Comparison of ENCODE assay signal across 24 mouse cellular contexts in genomic region chr13:24578317-24578716, GRCm38 (mm10).
"Had no signal": no experiment of that assay in that cellular context is flagged by ENCODE, and none has a peak within 500 bp of the region (broad histone marks: within the 10 kb centered on the region; RNA-seq: fewer than 3 reads in every experiment).

No protein-coding gene starts in this region.

- H3K9ac ChIP-seq: heart, embryonic 12.5 days; hindbrain, embryonic 12.5 days; hindbrain, embryonic 14.5 days; intestine, embryonic 15.5 days; limb, embryonic 12.5 days had no signal

- H3K4me2 ChIP-seq: heart, embryonic 12.5 days; hindbrain, embryonic 12.5 days; hindbrain, embryonic 14.5 days; intestine, embryonic 15.5 days; limb, embryonic 12.5 days had no signal

- H3K36me3 ChIP-seq: heart, embryonic 10.5 days; heart, embryonic 12.5 days; hindbrain, embryonic 10.5 days; hindbrain, embryonic 12.5 days; intestine, embryonic 15.5 days; limb, embryonic 10.5 days; limb, embryonic 12.5 days had no signal

- H3K27me3 ChIP-seq: heart, embryonic 12.5 days; hindbrain, embryonic 12.5 days; intestine, embryonic 15.5 days had no signal

- ATAC-seq: hindbrain, embryonic 16.5 days; inflammation-experienced regulatory T-cells, adult 6 months; intestine, embryonic 15.5 days; intestine, postnatal 0 days had no signal

- H3K9me3 ChIP-seq: heart, embryonic 10.5 days; heart, embryonic 12.5 days; hindbrain, embryonic 10.5 days; hindbrain, embryonic 12.5 days; intestine, embryonic 15.5 days; limb, embryonic 10.5 days; limb, embryonic 12.5 days had no signal

- H3K4me3 ChIP-seq: gastrocnemius, adult 2 months; heart, embryonic 10.5 days; heart, embryonic 12.5 days; hindbrain, embryonic 10.5 days; hindbrain, embryonic 12.5 days; intestine, embryonic 15.5 days; layer of hippocampus, adult 2 months; left cerebral cortex, adult 2 months; limb, embryonic 10.5 days; limb, embryonic 12.5 days had no signal

- H3K27ac ChIP-seq: gastrocnemius, adult 2 months; heart, embryonic 10.5 days; hindbrain, embryonic 10.5 days; hindbrain, embryonic 12.5 days; hindbrain, embryonic 14.5 days; intestine, embryonic 15.5 days; layer of hippocampus, adult 2 months; left cerebral cortex, adult 2 months; limb, embryonic 10.5 days; limb, embryonic 12.5 days had no signal

- DNase-seq: gastrocnemius, adult 2 months; gastrocnemius, postnatal 10 days; gastrocnemius, postnatal 25 days; heart, adult 18-20 months; heart, postnatal 10 days; heart, postnatal 4 days; kidney, adult 18-20 months; kidney, adult 8-10 months; kidney, postnatal 10 days; kidney, postnatal 25 days; kidney, postnatal 4 days had no signal
